15 mouse cellular contexts compared by ENCODE assay signal in genomic region chr8:107594817-107595216, GRCm38 (mm10).
"Had no signal": no experiment of that assay in that cellular context is flagged by ENCODE, and none has a peak within 500 bp of the region (broad histone marks: within the 10 kb centered on the region; RNA-seq: fewer than 3 reads in every experiment).

No protein-coding gene starts in this region.

- DNase-seq: kidney, adult 8-10 months; kidney, postnatal 10 days; kidney, postnatal 36 days; layer of hippocampus, postnatal 36 days; liver, embryonic 13.5 days; lung, adult 2 months; thymus, adult 18-20 months; thymus, postnatal 4 days had no signal

- H3K36me3 ChIP-seq: kidney, embryonic 15.5 days; liver, embryonic 13.5 days; midbrain, embryonic 10.5 days; midbrain, embryonic 13.5 days; neural tube, embryonic 13.5 days had no signal

- H3K27ac ChIP-seq: kidney, embryonic 15.5 days; left cerebral cortex, adult 2 months; liver, embryonic 13.5 days; macrophage; midbrain, embryonic 10.5 days; midbrain, embryonic 13.5 days; neural tube, embryonic 13.5 days had no signal

- H3K4me1 ChIP-seq: kidney, embryonic 15.5 days; liver, embryonic 13.5 days; midbrain, embryonic 10.5 days; midbrain, embryonic 13.5 days; neural tube, embryonic 13.5 days had no signal

- H3K4me3 ChIP-seq: kidney, embryonic 15.5 days; left cerebral cortex, adult 2 months; liver, embryonic 13.5 days; midbrain, embryonic 10.5 days; midbrain, embryonic 13.5 days; myocyte; neural tube, embryonic 13.5 days had no signal

- H3K9ac ChIP-seq: kidney, embryonic 15.5 days; liver, embryonic 13.5 days; midbrain, embryonic 13.5 days; neural tube, embryonic 13.5 days had no signal

- H3K9me3 ChIP-seq: kidney, embryonic 15.5 days; midbrain, embryonic 13.5 days; neural tube, embryonic 13.5 days had no signal
